Mouse (Mus musculus) heart, embryonic 14.5 days (tissue): ENCODE data around the gene Eya4. TPM values are rescaled to one million over a fixed set of nuclear protein-coding genes. Genes with fewer than 3 reads are reported as not detected.

Experiments
- ATAC-seq: fragments of 200-750 bp; cut with Nextera tagmentation; 2 replicates; pipeline ENCODE4 v1.8.0; 2017; ENCODE audit warnings: low read depth, moderate TSS enrichment; ENCODE audit not compliant: insufficient number of reproducible peaks, insufficient read depth, low FRiP score
- H3K27ac ChIP-seq, 2 experiments: fragments of 200-500 bp in 1 of 2; fragments of 300-500 bp in 1 of 2; sonication (generic) in 1 of 2; replicated peaks in 1 of 2; 2 replicates each; pipeline ENCODE4 v1.5.1; 2012 to 2014; ENCODE audit warnings: low read depth in 2 of 2, low read length in 2 of 2, control low read depth in 1 of 2, mild to moderate bottlenecking in 1 of 2, mixed read lengths in 1 of 2; ENCODE audit not compliant: control insufficient read depth in 1 of 2, insufficient read depth in 1 of 2
- H3K27me3 ChIP-seq: fragments of 300-500 bp; sonication (generic); 2 replicates; pipeline ENCODE4 v1.6.1; 2014; ENCODE audit warnings: mild to moderate bottlenecking, low read length, control low read depth; ENCODE audit not compliant: control insufficient read depth, insufficient read depth
- H3K36me3 ChIP-seq: fragments of 300-500 bp; sonication (generic); 2 replicates; pipeline ENCODE4 v1.6.1; 2014; ENCODE audit warnings: mild to moderate bottlenecking, control low read depth, low read length, mixed read lengths; ENCODE audit not compliant: control insufficient read depth, insufficient read depth
- H3K4me1 ChIP-seq, 2 experiments: fragments of 200-500 bp in 1 of 2; fragments of 300-500 bp in 1 of 2; sonication (generic) in 1 of 2; 2 replicates each; pipeline ENCODE4 v1.6.1; 2012 to 2014; ENCODE audit warnings: low read length in 2 of 2, control low read depth in 1 of 2, mixed read lengths in 1 of 2; ENCODE audit not compliant: control insufficient read depth in 2 of 2, insufficient read depth in 2 of 2
- H3K4me2 ChIP-seq: fragments of 300-500 bp; sonication (generic); 2 replicates; pipeline ENCODE4 v1.6.1; 2014; ENCODE audit warnings: mild to moderate bottlenecking, low read length
- H3K4me3 ChIP-seq, 2 experiments: fragments of 200-500 bp in 1 of 2; fragments of 300-500 bp in 1 of 2; sonication (generic) in 1 of 2; 2 replicates each; pipeline ENCODE4 v1.5.1; 2012 to 2014; ENCODE audit warnings: low read length in 2 of 2, mild to moderate bottlenecking in 2 of 2, control low read depth in 1 of 2, low read depth in 1 of 2, moderate library complexity in 1 of 2; ENCODE audit not compliant: control insufficient read depth in 1 of 2, insufficient read depth in 1 of 2
- H3K9ac ChIP-seq: fragments of 300-500 bp; sonication (generic); 2 replicates; pipeline ENCODE4 v1.6.1; 2014; ENCODE audit warnings: mild to moderate bottlenecking, low read length
- H3K9me3 ChIP-seq: fragments of 300-500 bp; sonication (generic); 2 replicates; pipeline ENCODE4 v1.6.1; 2016; ENCODE audit warnings: low read length, control low read depth; ENCODE audit not compliant: control insufficient read depth
- WGBS: fragments of 180-500 bp; shearing (Covaris S2); extraction: QIAGEN DNeasy Blood & Tissue Kit; methylation state at CpG from one replicate; pipeline ENCODE4 v1.1.7; 2014; 5-methylcytosine and 5-hydroxymethylcytosine counted together
- polyA plus RNA-seq: library from polyadenylated mRNA; unstranded; fragments of >200 nt; fragmentation: Nextera tagmentation; extraction: Ambion mirVana; gene quantifications from 2 replicates; pipeline ENCODE4 v1.2.1, GENCODE M21; 2014

Gene Eya4
- polyA plus RNA-seq, 1 experiment from 2014 or later, result 0.96 TPM

DNA sequence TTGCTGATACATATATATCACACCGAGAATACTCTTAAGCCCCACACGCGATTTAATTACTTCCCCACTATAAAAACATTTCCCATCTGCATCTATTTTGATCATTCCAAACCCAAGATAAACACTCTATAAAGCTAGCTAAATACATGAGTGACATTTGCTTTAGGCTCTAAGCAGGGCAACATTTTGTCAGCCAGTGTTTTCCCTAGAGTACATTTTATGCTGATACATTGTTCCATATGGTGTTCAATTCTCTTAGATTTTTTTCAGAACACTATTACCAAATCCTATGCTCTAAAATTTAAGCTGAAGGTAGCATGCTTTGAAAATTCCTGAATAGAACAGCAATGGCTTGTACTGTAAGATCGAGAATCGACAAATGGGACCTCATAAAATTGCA lies 127.2 kb downstream of the Eya4 start:
- Histone ChIP-seq H3K27ac (no peak overlapping the region), H3K4me1 (no peaks in the 10 kb centered on the region), H3K4me3 (no peak overlapping the region), H3K9me3 (no peaks in the 10 kb centered on the region), H3K9ac (no peak overlapping the region), H3K36me3 (no peaks in the 10 kb centered on the region), H3K4me2 (no peak overlapping the region), H3K27me3 (no peaks in the 10 kb centered on the region)
- ATAC-seq, result no peak
- 91% methylated on average over 5 of the region's 5 CpGs for WGBS

DNA sequence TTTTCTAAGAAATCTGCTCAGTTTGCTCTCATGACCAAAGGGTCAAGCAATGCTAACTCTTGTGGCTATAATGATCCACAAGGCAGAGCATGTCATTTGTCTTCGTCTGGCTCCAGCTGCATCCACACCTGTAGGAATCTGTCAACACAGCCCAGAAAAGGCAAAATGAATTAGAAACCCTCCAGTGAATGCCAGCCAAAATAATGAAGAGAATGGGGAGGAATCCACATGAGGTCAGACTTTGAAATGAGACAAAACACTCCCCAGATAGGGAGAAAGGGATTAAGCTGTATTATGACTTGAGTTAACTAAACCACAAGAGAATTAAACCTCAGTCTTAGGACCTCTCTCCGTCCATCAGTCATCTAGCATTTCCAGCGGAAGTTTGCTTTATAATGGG lies 130.2 kb downstream of the Eya4 start:
- ATAC-seq, result no peak
- Histone ChIP-seq H3K27ac (no peak overlapping the region), H3K9ac (no peak overlapping the region), H3K4me3 (no peak overlapping the region), H3K27me3 (no peaks in the 10 kb centered on the region), H3K4me1 (no peaks in the 10 kb centered on the region), H3K4me2 (no peak overlapping the region), H3K36me3 (no peaks in the 10 kb centered on the region), H3K9me3 (no peaks in the 10 kb centered on the region)
- WGBS, result 82% methylated on average over 3 of the region's 3 CpGs

DNA sequence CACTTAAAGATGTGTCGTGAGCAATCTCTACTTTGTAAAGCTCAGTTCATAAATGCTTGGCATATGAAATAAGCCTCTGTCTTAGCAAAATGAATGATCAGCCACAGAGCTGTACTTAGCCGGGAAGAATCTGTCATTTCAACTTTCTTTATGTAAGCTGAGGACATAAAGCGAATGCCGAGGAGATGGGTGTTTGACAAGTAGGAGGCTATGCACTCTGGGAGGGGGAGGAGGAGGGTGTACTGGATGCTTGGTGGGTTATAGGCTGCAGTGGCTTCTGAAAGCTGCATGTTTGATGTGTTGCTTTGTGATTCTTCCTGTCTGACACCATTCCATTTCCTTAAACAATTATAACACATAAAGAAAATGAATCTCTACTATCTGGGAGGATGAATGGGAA lies 133.8 kb downstream of the Eya4 start:
- 71% methylated on average over 4 of the region's 4 CpGs for WGBS
- Histone ChIP-seq H3K4me1 (no peaks in the 10 kb centered on the region), H3K4me2 (no peak overlapping the region), H3K9ac (no peak overlapping the region), H3K9me3 (no peaks in the 10 kb centered on the region), H3K27me3 (no peaks in the 10 kb centered on the region), H3K27ac (no peak overlapping the region), H3K36me3 (no peaks in the 10 kb centered on the region), H3K4me3 (no peak overlapping the region)
- ATAC-seq, result no peak

DNA sequence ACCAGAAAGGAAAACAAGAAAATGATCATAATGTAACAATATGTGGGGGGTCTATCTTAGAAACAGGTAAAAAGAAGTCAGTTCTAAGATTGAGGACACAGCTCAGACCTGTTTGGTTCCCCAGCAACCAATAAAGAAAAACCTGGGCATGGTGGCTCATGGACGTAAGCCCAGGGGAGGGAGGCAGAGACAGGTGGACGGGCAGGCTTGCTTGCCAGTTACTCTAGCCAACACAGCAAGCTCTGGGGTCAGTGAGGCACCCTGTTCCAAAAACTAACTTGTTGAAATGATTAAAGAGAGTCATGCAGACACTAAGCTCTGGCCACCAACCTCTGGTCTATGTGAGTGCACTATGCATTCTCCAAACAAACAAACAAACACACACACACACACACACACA lies 139.2 kb downstream of the Eya4 start:
- WGBS, result 92% methylated on average over 2 of the region's 2 CpGs
- ATAC-seq, result no peak

DNA sequence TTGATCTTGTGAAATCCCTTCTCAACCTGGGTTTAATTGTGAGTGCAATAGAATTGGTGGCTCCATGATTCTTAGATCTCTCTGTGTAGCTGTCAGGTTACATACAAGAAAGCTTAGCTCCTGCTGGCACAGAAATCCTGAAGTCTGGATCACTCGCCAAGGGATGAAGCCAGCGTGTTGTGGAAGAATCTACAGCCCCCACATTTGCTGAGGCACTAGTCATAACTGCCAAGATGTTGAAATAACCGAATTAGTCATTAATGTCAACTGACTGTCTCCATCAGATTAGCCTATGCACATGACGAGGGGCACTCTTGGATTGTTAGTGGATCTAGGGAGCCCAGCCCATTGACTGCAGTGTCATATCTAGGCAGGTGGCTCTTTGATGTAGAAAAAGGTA lies 146.7 kb downstream of the Eya4 start:
- no peaks in the 10 kb centered on the region for H3K36me3 ChIP-seq
- no peak overlapping the region for H3K27ac ChIP-seq
- H3K9me3 ChIP-seq, result no peaks in the 10 kb centered on the region
- H3K4me2 ChIP-seq, result no peak overlapping the region
- no peaks in the 10 kb centered on the region for H3K4me1 ChIP-seq
- no peaks in the 10 kb centered on the region for H3K27me3 ChIP-seq
- ATAC-seq, result no peak
- H3K4me3 ChIP-seq, result no peak overlapping the region
- 73% methylated on average over 4 of the region's 4 CpGs for WGBS
- H3K9ac ChIP-seq, result no peak overlapping the region

More for the DNA sequence above, 139.2 kb downstream of the Eya4 start:
- Histone ChIP-seq H3K9me3 (no peaks in the 10 kb centered on the region), H3K36me3 (no peaks in the 10 kb centered on the region), H3K27me3 (no peaks in the 10 kb centered on the region), H3K4me1 (no peaks in the 10 kb centered on the region), H3K9ac (no peak overlapping the region), H3K4me3 (no peak overlapping the region), H3K4me2 (no peak overlapping the region), H3K27ac (no peak overlapping the region)

DNA sequence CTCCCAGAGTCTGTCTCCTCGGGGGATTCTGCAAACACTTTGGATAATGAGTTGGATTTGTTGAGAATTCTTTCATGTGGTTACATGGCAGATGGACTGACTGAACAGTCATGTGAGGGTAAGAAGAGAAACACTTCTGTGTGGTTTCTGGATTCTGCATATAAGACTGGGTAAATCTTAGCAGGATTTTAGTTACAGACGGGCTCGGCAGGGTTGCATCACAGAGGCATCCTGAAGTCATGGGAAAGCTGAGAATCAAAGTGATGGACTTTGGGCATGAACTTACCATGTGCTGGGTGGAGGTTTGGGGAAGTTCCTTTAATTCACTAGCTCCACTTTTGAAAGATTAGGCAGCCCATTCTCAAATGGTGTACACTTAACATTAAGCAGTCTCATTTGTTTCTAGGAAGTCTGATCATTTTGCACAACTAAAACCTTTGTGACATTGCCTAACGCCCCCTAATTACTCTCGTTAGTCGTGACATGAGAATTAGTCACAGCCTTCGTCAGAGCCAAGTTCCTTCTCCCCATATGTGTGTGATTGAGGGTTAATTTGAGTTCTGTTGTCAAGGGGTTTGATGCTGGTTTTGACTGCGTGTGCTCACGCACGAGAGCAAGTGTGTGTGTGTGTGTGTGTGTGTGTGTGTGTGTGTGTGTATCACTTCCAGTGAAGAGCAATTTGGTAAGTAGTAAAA lies 147.3 kb downstream of the Eya4 start:
- H3K27me3 ChIP-seq, result no peaks in the 10 kb centered on the region
- ATAC-seq, result no peak
- no peaks in the 10 kb centered on the region for H3K4me1 ChIP-seq
- H3K4me2 ChIP-seq, result no peak overlapping the region
- WGBS, result 77% methylated on average over 10 of the region's 10 CpGs
- H3K27ac ChIP-seq, result no peak overlapping the region
- no peak overlapping the region for H3K9ac ChIP-seq
- no peaks in the 10 kb centered on the region for H3K9me3 ChIP-seq
- H3K36me3 ChIP-seq, result no peaks in the 10 kb centered on the region
- no peak overlapping the region for H3K4me3 ChIP-seq

DNA sequence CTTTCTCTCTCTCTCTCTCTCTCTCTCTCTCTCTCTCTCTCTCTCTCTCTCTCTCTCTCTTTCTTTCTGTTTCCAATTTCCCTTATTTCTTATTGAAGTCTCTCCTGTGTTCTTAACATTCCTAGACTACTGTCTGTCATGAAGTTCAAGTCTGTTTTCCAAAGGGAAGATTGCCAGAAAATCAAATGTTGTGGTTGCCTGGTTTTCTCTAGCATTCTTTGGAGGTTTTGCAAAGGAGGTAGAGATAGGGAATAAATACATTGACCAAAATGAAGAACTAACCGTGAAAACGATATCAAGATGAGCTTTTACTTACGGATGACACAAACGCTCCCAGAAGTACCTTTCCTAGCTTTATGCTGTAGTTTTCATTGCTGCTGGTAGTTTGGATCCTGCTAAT lies 148.0 kb downstream of the Eya4 start:
- H3K4me3 ChIP-seq, result no peak overlapping the region
- no peaks in the 10 kb centered on the region for H3K36me3 ChIP-seq
- 85% methylated on average over 4 of the region's 4 CpGs for WGBS
- H3K27me3 ChIP-seq, result no peaks in the 10 kb centered on the region
- ATAC-seq, result no peak
- H3K4me2 ChIP-seq, result no peak overlapping the region
- no peaks in the 10 kb centered on the region for H3K4me1 ChIP-seq
- H3K27ac ChIP-seq, result no peak overlapping the region
- no peaks in the 10 kb centered on the region for H3K9me3 ChIP-seq
- no peak overlapping the region for H3K9ac ChIP-seq

DNA sequence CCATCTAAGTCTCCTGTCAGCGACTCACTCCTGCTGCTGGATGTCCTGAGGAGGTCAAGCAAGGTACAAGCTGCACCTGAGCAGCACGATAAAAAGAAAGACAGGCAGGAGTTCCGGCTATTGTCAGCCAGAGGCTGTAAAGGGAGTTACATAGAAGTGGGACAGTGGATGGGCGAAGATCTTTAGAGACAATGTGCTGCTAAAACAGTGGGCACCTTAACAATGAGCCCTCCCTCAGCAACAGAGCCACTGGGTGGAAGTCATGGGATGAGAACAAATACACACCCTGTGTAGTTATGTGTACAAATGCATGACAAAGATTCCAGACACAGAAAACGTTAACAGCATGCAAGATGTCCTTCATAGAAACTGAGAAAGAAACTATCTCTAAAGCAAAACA lies 152.3 kb downstream of the Eya4 start:
- no peak overlapping the region for H3K4me2 ChIP-seq
- no peak overlapping the region for H3K27ac ChIP-seq
- no peak for ATAC-seq
- 54% methylated on average over 5 of the region's 5 CpGs for WGBS
- no peaks in the 10 kb centered on the region; a peak in 1 of 4 replicates for H3K4me1 ChIP-seq
- no peak overlapping the region for H3K4me3 ChIP-seq
- H3K36me3 ChIP-seq, result no peaks in the 10 kb centered on the region
- H3K9me3 ChIP-seq, result no peaks in the 10 kb centered on the region
- no peaks in the 10 kb centered on the region for H3K27me3 ChIP-seq
- H3K9ac ChIP-seq, result no peak overlapping the region
